Mouse (Mus musculus): Measurements from ENCODE around the gene Fuca1.

The Fuca1 gene

DNA sequence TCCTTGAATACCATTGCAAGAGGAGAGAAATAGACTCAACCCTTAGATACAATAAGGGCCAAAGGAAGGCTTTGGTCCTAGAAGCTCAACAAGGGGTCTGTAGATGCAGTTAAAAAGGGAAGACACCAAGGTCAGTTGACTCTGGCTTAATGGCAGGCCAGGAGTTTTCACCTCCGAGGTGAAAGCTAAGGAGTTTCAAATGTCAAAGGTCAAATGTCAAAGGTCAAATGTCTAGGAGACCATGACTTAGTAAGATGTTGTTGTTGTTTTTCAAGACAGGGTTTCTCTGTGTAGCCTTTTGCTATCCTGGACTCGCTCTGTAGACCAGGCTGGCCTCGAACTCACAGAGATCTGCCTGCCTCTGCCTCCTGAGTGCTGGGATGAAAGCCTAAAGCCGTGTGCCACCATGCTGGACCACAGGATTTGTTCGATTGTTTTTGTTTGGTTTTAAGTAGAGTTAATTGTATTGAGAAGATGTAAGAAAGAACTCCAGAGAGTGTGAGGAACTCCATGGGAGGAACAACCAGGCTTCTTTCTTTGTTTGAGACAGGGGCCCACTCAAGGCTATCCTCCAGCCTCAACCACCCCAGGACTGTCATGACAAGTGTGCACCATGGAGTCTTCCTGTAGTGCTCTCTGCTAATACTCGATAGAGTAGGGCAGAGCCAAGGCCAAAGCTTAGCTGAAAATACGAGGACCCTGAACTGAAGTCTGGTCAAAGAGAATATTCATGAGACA lies 31.2 kb upstream of the Fuca1 start:
- no peak for DNase-seq

DNA sequence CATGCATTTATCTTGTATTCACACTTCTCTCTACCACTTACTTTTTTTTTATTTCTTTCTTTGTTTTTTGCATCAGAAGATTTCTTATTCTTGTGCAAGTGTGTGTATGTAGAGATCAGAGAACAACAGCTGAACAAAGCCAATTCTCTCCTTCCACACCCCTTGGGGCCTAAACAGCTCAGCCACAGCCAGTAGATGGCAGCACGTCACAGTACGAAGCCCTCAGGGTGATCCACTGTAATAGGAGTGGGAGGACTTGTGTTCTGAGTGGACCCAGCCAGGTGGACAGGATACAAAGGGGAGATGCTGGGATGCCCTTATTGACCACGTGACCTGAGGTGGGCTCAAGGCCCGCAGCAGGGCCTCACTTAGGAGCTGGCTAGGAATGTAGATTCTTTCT lies 30.7 kb upstream of the Fuca1 start:
- DNase-seq = peak; percentile 88

DNA sequence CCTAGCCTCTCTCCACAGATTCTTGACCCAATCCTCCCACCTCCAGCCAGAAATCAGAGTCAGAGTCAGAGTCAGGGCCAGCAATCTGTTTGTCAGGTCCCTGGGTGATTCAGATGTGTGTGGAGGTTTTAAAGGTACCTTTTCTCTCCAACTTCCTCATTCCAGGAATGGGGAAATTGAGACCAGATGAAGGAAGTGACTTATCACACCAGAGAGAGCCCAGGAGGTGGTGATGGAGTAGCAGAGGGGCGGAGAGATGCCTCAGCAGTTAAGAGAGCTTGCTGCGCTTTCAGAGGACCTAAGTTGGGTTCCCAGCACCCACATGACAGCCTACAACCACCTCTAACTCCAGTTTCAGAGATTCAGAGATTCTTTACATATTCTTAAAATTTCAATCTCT lies 29.0 kb upstream of the Fuca1 start:
- no peak for DNase-seq

DNA sequence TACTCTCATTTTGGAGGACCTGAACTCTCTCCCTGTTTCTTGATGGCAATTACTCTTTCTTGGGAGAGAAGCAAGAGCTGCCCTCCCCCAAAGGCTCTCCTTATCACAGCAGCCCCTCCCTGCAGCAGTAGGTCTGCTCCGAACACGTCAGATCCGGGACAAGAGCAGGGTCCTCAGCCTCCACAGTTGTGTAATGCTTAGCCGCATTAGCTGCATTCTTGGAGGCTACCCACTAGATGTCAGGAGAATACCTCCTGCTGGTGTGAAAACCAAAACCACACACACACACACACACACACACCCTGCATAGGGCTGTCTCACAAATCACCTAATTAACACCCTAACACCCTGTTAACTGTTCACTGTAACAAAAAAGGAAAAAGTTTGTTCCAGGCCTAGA lies 27.7 kb upstream of the Fuca1 start:
- no peak for DNase-seq

DNA sequence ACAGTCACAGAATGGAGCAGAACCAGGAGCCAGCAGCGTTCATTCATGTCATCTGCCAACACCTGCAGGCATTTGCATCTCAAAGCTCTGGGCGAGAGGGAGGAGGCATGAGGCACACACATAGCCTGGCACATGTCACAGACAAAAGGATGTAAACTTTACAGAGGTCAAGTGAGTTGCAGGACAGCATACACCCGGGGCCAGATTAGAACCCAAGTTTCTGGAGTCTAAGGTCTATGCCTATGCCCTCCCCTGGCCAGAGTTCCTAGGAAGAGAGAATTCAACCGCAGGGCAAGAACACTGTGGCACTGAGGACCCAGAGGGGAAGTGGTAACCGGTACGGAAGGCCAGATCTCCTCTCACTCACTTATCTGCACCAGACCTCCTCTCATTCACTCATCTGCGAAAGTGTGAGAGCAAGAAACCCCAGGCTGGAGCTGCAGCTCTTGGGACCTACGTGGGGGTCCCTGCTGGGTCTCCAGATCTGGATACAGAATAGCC lies 25.4 kb upstream of the Fuca1 start, which contains the start of gene Cnr2:
TSS of gene Cnr2 (plus strand) at position 324 of the 501 bp plus-strand sequence.
- DNase-seq = no peak

DNA sequence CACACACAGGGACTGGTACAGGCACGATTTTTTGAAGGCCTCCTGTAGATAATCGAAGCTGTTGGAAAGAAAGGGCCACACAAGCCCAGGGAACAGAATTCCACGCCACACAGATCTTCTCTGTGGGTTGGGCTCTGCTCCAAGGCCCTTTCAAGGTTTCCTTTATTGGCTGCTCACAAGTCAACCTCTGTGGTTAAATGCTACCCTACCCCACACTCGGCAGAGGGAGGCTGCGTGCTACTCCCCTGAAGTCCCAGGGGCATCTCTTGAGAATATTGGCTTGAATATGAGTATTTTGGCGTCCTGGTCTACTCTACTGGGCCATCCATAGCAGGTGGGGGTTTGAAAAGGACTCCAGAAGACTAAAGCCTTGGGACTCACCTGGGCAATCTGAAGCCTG lies 24.4 kb upstream of the Fuca1 start:
- DNase-seq = no peak

DNA sequence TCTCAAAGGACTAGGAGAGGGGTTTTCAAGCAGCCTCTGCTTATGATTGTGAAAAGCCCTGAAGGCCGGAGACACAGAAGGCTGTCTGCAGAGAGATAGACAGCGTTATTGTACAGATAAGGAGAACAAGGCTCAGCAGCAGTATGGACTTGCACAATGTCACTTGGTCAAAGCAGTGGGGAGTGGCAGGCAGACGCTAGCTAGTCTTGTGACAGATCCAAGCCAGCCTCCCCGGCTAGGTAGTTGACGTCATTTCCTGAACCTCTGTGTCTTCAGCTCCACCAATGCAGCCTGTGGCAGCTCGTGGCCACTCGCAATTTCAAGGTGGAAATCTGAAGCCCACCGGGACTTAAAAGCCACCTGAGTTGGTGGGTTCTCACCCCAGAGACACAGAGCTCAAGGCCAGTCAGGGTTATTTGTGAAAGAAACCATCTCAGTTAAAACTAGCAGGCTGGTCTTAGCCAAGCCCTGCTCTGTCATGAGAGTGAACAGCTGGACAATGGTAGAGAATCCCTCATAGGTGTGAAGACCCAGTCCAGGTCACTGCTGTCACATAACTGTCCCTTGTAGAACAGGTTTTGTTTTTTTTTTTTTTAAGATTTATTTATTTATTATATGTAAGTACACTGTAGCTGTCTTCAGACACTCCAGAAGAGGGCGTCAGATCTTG lies 22.0 kb upstream of the Fuca1 start:
- DNase-seq = peak; percentile 47

DNA sequence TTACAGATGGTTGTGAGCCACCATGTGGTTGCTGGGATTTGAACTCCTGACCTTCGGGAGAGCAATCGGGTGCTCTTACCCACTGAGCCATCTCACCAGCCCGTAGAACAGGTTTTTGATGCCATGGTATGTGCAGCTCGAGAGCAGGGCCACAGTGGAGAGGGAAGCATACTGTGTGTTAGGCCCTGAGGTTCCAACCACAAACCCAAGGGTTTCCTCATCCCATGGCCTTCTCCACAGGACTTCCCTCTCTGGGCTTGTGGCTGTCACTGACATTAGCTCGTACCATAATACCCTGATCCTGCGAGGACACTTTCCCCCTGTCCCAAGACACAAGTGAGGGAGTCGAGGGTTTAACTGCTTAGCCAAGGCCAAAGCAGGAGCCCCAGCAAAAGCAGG lies 21.5 kb upstream of the Fuca1 start:
- DNase-seq = no peak

DNA sequence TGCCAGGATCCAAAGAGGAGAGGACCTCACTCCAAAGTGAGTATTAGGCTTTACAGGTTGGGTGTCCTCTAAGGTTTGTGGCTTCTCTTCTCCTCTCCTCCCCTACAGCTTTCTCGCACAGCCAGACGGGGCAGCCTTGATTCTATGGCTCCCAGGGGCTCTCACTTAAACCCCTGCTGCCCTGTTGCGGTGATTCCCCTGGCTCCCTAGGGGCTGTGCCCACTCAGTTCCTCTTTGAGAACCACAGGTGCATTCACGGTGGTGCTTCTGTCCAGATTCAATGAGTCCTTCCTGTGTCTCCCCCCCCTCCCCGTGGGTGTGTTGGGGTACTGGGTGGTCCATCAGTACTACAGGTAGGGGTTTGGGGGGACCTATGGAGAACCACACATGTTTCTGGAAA lies 20.5 kb upstream of the Fuca1 start:
- no peak for DNase-seq

DNA sequence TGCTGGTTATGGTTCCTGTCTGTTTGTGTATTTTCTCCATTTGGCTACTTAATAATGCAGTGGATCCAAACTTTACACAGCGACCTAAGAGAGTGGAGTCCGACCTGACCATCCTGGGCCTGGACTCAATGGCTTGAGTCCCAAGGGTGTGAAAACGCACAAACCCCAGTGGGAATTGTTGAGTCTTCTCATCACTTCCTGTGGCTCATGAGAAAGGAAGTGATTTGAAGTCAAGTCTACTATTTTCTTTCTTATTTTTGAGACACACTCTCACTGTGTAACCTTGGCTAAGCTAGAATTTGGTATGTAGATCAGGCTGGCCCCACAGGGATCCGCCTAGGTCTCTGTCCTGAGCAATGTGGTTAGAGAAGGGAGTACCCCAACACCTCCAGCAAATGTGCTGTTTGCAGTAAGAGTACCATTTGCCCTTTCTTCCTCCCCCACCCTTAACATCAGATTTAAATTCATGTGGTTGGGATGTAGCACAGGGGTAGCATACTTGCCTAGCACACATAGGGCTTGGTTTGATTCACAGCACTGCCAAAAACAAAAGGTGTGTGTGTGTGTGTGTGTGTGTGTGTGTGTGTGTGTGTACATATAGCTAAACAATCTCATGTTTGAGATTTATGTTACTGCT lies 17.8 kb upstream of the Fuca1 start:
- no peak for DNase-seq

DNA sequence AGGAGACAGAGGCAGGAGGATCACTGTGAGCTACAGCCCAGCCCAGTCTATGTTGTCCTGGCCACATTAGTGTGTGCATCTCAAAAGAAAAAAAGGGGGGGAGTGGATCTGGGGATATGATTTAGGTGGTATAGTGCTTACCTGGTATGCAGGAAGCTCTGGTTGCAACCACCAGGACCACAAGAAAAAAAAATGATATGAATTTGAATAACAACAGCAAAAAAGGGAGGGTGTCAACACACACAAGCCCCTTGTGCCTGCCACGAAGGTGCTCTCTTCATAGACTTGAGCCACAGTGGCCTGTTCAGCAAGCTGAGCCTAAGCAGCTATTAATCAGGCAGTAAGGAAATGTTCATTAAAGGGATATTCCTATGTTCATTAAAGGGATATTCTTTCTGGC lies 15.7 kb upstream of the Fuca1 start:
- DNase-seq = no peak

DNA sequence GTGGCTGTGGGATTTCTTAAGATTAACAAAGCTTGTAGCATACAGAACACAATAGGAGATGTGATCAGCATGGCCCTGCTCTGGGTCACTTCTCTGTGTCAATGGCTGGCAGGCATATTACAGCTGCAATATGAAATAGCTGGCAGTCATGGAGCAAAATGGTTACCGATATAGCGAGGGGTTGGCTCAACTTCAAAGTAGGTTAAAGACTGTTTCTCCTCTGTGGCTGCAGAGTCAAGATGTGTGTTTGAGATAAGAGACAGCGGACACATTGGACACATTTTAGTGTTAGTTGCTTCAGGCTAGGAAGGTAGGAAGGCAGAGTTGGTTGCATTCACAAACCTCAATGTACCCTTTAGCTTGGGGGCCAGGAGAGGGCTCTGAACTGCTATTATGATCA lies 13.9 kb upstream of the Fuca1 start:
- no peak for DNase-seq

DNA sequence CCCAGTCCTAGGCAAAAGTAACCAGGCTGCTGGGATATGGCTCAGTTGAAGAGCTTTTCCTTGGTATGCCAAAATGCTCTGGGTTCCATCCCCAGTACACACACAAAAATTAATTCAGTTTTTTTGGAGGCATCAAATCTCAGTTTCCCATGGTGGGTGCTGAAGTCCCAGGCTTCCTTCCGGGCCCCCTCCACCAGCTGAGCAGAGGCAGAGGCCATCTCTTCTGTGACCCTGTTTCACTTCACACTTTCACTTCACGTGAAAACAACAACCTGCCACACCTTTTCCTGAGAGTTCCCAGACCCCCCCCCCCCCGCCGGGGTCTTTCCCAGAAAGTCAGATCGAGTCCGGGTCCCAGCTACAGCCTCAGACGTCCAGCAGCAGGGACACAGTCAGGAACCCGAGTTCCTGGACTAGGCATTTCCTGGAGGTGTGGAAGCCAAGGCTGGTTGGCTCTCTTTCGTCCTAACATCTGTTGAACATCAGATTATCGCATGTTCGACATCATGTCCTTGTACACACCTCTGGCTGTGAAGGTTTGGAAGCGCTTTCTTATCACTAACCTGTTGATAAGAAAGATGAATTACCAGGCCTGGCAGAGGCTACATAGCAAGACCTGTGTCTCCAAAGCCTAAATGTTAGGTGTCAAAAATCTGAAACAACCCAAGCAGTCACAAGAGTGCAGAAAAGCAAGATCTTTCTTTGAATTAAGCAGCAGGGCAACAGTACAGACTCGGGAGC lies 11.0 kb upstream of the Fuca1 start:
- no peak for DNase-seq

DNA sequence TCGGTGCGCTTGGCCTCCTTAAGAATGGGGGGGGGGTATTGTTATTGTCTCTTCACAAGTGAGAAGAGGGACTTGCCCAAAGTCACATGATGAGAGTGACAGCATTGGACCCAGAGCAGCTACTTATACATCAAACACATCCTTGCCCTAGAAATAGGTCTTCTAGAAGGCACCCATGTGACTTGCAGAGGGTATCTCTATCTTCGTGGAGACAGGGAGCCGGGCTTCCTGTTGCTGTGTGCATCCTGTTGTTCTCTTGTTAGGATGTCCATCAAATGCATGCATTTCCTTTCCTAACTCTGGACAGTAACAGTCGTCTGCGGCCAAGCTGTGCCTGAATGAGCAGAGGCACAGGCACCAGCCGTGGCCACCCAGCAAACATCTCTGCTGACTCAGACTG lies 9.0 kb upstream of the Fuca1 start:
- DNase-seq = no peak

DNA sequence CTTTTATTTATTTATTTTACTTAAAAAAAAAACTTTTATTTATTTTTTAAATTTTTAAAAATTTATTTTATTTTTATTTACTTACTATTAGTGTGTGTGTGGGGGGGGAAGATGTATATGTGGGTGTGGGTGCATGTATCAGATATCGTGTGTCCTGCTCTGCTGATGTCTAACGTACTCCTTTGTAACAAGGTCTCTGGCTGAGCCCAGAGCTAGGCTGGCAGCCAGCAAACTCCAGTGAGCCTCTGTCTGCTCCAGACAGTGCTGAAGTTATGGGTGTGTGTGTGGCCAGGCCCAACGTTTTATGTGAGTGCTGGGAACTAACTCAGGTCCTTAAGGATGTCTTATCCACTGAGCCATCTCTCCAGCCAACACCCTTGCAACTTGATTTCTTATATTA lies 8.4 kb upstream of the Fuca1 start:
- no peak for DNase-seq

DNA sequence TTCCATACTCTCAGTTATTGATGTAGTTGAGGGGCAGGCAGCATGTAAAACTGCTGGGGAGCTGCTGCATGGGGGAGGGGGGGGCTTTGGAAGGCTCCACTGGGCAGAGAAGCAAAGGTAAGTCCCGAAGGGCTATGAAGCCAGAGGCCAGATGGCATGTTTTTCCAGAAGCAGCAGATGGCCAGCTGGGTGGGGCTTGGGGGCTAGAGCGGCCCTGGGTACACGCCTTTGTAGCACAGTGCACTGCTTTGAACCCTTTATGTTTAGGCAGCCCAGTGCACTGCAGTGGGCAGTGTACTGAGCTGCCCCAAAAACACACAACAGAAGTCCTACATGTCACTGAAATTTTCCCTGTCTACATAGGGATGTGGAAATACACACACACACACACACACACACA lies 7.7 kb upstream of the Fuca1 start:
- DNase-seq = no peak

DNA sequence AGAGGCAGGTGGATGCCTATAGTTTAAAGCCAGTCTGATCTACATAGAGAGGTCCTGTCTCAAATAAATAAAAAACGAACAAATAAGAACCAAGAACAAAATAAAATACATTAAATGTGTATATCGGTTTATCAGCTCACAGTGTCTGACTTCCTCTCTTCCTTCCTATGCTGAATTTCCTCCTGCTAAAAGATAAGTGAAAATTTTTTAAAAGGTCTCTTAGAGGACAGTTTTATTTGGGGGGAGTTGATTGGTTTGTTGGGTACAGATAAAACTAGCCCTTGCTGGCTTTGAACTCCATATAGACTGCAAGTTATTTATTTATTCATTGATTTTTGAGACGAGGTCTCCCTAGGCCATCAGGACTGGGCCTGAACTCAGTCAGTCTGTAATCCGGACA lies 7.1 kb upstream of the Fuca1 start:
- no peak for DNase-seq

DNA sequence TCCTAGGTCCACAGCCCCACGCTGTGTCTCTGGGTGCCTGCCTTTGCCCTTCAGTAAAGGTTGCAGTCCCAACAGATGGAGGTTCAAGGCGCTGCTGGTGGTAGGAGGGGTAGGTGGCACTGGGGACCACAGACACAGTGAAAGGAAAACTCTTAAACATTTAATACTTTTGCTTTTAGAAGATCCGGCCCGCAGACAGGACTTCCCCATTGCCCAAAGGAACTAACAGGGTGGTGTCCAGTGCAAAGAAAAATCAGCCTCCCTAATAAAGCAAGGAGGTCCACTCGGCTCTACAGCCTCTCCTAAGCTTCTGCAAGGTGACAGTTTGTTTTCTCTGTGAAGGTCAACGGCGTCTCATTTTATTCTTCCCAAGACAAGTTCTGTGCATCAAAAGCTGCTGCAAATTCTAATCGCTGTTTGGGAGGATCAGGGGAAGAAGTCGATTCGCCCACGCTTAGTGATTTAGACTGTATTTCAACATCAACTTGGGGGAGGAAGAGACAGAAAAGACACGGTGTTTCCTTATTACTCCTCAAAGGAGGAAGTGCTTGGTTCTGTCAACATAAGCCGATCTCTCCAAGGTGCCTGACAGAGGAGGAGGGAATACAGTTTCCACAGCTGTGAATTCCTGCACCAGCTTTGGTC lies 1.8 kb upstream of the Fuca1 start:
- no peak for DNase-seq

DNA sequence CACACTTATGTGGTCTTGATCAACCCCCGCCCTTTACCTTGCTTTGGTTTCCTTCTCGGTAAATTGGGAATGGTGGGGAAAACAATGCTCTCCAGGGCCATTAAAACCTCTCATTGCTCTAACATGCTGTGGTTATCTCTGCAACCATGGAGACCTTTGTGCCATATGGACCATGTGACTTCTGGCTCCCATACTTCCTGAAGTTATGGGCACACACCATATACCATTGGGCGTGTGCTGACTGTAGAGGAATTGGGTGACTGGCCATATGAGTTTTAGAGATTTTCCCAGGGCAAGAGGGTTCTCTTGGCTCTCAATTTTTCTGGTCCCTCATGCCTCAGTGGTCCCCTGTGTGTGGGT lies 1.3 kb upstream of the Fuca1 start:
- DNase-seq = no peak

DNA sequence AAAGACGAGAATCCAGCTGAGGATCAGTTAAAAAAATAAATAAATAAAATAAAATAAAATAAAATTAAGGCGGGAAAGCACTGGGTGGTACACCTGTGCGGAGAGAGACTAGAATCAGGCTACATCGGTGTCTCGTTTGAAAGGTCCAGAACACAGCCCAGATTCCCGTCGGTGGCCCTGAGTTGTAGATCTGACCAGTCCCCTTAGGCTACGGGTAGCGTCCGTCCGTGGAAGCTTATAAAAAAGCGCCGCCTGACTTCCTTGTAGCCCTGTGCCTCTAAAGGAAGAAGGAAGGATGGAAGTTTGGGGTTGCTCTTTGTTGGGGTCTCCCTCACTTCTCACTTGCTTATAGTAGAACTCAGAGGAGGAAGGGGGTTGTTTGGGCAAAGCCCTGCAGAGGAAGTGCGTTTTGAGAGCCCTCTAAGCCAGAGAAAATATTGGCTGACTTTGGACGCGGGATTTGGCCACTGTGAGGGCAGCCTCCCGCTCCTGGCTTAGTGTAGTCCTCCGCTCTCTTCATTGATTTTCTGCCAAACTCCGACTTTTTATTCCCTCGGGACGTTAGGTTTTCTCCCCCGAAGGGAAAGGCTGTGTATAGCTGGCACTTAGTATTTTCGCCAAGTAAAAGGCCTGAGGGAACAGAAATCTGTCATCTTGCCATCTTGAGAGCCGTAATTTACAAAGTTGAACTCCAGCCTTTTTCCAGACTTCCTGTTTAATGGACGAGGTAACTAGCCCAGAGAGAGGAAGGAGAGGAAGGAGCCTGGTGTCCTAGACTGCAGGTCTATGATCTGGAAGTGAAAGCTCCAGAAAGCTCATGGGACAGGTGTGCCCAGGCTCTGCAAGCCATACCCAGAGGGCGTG lies 954 bp downstream of the Fuca1 start:
- peak; percentile 24 for DNase-seq

DNA sequence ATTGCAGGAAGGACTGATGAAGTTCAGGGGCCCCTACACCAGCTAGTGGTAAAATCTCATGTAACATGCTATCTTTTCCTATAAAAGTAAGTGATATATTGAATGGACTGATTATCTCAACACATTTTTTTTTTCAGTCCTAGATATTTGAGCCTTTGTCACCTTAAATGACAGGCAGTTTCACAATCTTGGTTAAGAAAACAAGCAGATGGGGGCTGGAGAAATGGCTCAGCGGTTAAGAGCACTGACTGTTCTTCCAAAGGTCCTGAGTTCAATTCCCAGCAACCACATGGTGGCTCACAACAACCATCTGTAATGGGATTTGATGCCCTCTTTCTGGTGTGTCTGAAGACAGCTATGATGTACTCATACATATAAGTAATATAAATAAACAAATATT lies 1.7 kb downstream of the Fuca1 start:
- no peak for DNase-seq

DNA sequence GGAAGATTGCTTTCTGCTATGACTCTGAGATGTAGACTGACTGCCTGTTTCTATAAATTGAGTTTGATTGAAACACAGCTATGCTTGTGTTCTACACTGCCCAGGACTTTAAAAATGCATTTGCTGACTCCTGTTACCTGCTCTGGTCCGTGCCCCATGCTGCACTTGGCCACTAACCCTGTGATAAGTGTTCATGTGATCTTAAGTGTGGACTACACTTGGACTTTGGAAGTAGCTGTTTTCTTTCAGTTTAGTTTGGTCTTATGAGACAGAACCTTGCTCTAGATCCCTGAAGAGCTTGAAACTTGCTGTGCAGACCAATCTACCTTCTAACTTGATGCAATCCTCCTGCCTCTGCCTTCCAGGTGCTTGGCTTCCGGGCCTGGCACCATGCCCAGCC lies 3.9 kb downstream of the Fuca1 start:
- DNase-seq = no peak
